ENCODE assay signal across 24 mouse cellular contexts in the genomic region with DNA sequence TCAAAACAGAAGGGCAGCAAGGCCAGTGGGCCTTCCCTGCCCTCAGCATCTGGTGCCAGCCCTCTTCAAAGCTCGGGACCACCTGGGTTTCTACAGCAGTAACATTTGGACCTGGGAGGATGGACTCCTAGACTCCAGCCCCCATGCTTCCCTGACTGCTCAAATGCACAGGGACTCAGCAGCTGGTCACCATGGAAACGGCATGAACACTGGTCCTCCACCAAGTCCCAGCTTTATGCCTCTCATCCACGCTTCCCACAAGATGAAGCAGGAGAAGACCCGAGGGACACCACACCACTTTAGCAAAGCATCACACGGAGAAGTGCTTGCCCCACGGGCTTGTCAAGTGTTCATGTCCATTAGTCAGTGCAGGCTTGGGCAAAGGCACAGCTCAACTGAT. TPM values are rescaled to one million over a fixed set of nuclear protein-coding genes. Genes with fewer than 3 reads are reported as not detected.
DNase-seq lines count a peak whose midpoint lies in the region; ATAC-seq lines count a peak whose summit lies in the region.
"Had no signal": no experiment of that assay in that cellular context is flagged by ENCODE, and none has a peak within 500 bp of the region (broad histone marks: within the 10 kb centered on the region; RNA-seq: fewer than 3 reads in every experiment).

No protein-coding gene starts in this region.

- no peak overlapping the region for H3K27ac ChIP-seq in hindbrain, embryonic 11.5 days (ENCODE audit: low read depth, low read length)
- no peak overlapping the region for H3K27ac ChIP-seq in hindbrain, embryonic 13.5 days
- 0 out of 2 replicates have a peak overlapping the region, but pooled peaks have one; percentile 14 for H3K27ac ChIP-seq in midbrain, embryonic 15.5 days
- H3K27ac ChIP-seq in liver, embryonic 11.5 days (ENCODE audit: low read depth, low read length), result no peak overlapping the region
- H3K27ac ChIP-seq: embryonic facial prominence, embryonic 13.5 days; heart, embryonic 15.5 days; limb, embryonic 10.5 days; neural tube, embryonic 15.5 days had no signal

- 66% methylated on average over 6 of the region's 6 CpGs for WGBS in hindbrain, embryonic 11.5 days
- WGBS in hindbrain, embryonic 13.5 days, result 58% methylated on average over 6 of the region's 6 CpGs
- WGBS in midbrain, embryonic 15.5 days, result 53% methylated on average over 6 of the region's 6 CpGs
- 78% methylated on average over 6 of the region's 6 CpGs for WGBS in liver, embryonic 11.5 days

- H3K36me3 ChIP-seq in hindbrain, embryonic 11.5 days (ENCODE audit: control insufficient read depth, insufficient read depth, low read length), result no peaks in the 10 kb centered on the region
- peaks cover 43% of the 10 kb centered on the region for H3K36me3 ChIP-seq in hindbrain, embryonic 13.5 days
- no peaks in the 10 kb centered on the region for H3K36me3 ChIP-seq in midbrain, embryonic 15.5 days (replicated peaks)
- H3K36me3 ChIP-seq in liver, embryonic 11.5 days (ENCODE audit: control insufficient read depth, insufficient read depth, low read length), result no peaks in the 10 kb centered on the region
- H3K36me3 ChIP-seq: embryonic facial prominence, embryonic 13.5 days; heart, embryonic 15.5 days; limb, embryonic 10.5 days had no signal

- H3K4me2 ChIP-seq in hindbrain, embryonic 11.5 days (replicated peaks; ENCODE audit: low read depth, low read length), result no peak overlapping the region
- H3K4me2 ChIP-seq in hindbrain, embryonic 13.5 days, result no peak overlapping the region
- no peak overlapping the region for H3K4me2 ChIP-seq in midbrain, embryonic 15.5 days
- H3K4me2 ChIP-seq in liver, embryonic 11.5 days, result no peak overlapping the region
- H3K4me2 ChIP-seq: embryonic facial prominence, embryonic 13.5 days; heart, embryonic 15.5 days; neural tube, embryonic 15.5 days had no signal

- intact Hi-C loops in left cerebral cortex, postnatal 25 days (cut with DNase I), result no loop called here
- intact Hi-C loops in left cerebral cortex, postnatal 36 days (cut with DNase I), result no loop called here

- H3K4me3 ChIP-seq in hindbrain, embryonic 11.5 days (ENCODE audit: low read depth, low read length), result no peak overlapping the region
- no peak overlapping the region for H3K4me3 ChIP-seq in hindbrain, embryonic 13.5 days
- no peak overlapping the region for H3K4me3 ChIP-seq in midbrain, embryonic 15.5 days
- no peak overlapping the region for H3K4me3 ChIP-seq in liver, embryonic 11.5 days (ENCODE audit: low read depth, low read length)
- H3K4me3 ChIP-seq: embryonic facial prominence, embryonic 13.5 days; heart, embryonic 15.5 days; limb, embryonic 10.5 days; megakaryocyte, embryonic 14.5 days; neural tube, embryonic 15.5 days had no signal

- H3K27me3 ChIP-seq in hindbrain, embryonic 11.5 days (ENCODE audit: control insufficient read depth, insufficient read depth, low read length), result no peaks in the 10 kb centered on the region
- no peaks in the 10 kb centered on the region for H3K27me3 ChIP-seq in hindbrain, embryonic 13.5 days
- no peaks in the 10 kb centered on the region for H3K27me3 ChIP-seq in midbrain, embryonic 15.5 days (replicated peaks)
- no peaks in the 10 kb centered on the region for H3K27me3 ChIP-seq in liver, embryonic 11.5 days (replicated peaks; ENCODE audit: control insufficient read depth, insufficient read depth, low read length)
- H3K27me3 ChIP-seq: embryonic facial prominence, embryonic 13.5 days; heart, embryonic 15.5 days; neural tube, embryonic 15.5 days had no signal

- ATAC-seq in hindbrain, embryonic 11.5 days (ENCODE audit: low FRiP score), result no peak
- ATAC-seq in hindbrain, embryonic 13.5 days (ENCODE audit: low FRiP score), result no peak
- ATAC-seq in midbrain, embryonic 15.5 days (replicated peaks), result 0 out of 2 replicates have a peak, but pooled peaks have one; percentile 50
- no peak for ATAC-seq in liver, embryonic 11.5 days (replicated peaks; ENCODE audit: low FRiP score)
- ATAC-seq: intestine, embryonic 16.5 days had no signal

- H3K9me3 ChIP-seq in hindbrain, embryonic 11.5 days (ENCODE audit: control insufficient read depth, low read length), result no peaks in the 10 kb centered on the region
- no peaks in the 10 kb centered on the region for H3K9me3 ChIP-seq in hindbrain, embryonic 13.5 days
- no peaks in the 10 kb centered on the region for H3K9me3 ChIP-seq in midbrain, embryonic 15.5 days
- H3K9me3 ChIP-seq in liver, embryonic 11.5 days (ENCODE audit: control insufficient read depth, low read length), result no peaks in the 10 kb centered on the region
- H3K9me3 ChIP-seq: embryonic facial prominence, embryonic 13.5 days; heart, embryonic 15.5 days; limb, embryonic 10.5 days; megakaryocyte, embryonic 14.5 days; neural tube, embryonic 15.5 days had no signal

- DNase-seq in hindbrain, embryonic 11.5 days (ENCODE audit: low spot score), result peak; percentile 25
- DNase-seq in left cerebral cortex, postnatal 25 days (ENCODE audit: low spot score in 2 of 2), result peak; percentile 63 to 65
- no peak for DNase-seq in left cerebral cortex, postnatal 36 days (ENCODE audit: low spot score in 2 of 2)
- DNase-seq in right cerebral cortex, adult 2 months (ENCODE audit: low spot score in 2 of 2), result peak; percentile 47 to 63
- DNase-seq in cerebellum, adult 11-12 months, result no peak
- no peak for DNase-seq in liver, embryonic 11.5 days (ENCODE audit: low spot score)
- DNase-seq: cerebellum, adult 9-10 months; gastrocnemius, postnatal 10 days; heart, adult 18-20 months; heart, postnatal 4 days; kidney, postnatal 4 days; lung, adult 18-20 months; lung, postnatal 14 days; spleen, adult 18-20 months; thymus, postnatal 4 days had no signal

- H3K9ac ChIP-seq in hindbrain, embryonic 11.5 days (ENCODE audit: low read depth, low read length), result no peak overlapping the region
- no peak overlapping the region for H3K9ac ChIP-seq in hindbrain, embryonic 13.5 days
- H3K9ac ChIP-seq in midbrain, embryonic 15.5 days, result no peak overlapping the region
- H3K9ac ChIP-seq in liver, embryonic 11.5 days (ENCODE audit: low read depth, low read length), result no peak overlapping the region
- H3K9ac ChIP-seq: embryonic facial prominence, embryonic 13.5 days; heart, embryonic 15.5 days; neural tube, embryonic 15.5 days had no signal

- H3K4me1 ChIP-seq in hindbrain, embryonic 11.5 days (replicated peaks; ENCODE audit: control insufficient read depth, insufficient read depth, low read length), result no peaks in the 10 kb centered on the region
- H3K4me1 ChIP-seq in hindbrain, embryonic 13.5 days (replicated peaks), result peaks cover 10% of the 10 kb centered on the region; the same call in 1 of the 2 replicates
- peaks cover 6% of the 10 kb centered on the region; the same call in 1 of the 2 replicates for H3K4me1 ChIP-seq in midbrain, embryonic 15.5 days
- no peaks in the 10 kb centered on the region for H3K4me1 ChIP-seq in liver, embryonic 11.5 days (replicated peaks; ENCODE audit: control insufficient read depth, insufficient read depth, low read length)
- H3K4me1 ChIP-seq: embryonic facial prominence, embryonic 13.5 days; heart, embryonic 15.5 days had no signal

RNA-seq across cellular contexts. Expression of a gene that starts 43.8 kb away (rescaled TPM):
- 27.9 and 29.0 TPM in 2 replicates for polyA plus RNA-seq in hindbrain, embryonic 11.5 days (2014; fragmentation: Nextera tagmentation; extraction: Ambion mirVana)
- polyA plus RNA-seq in hindbrain, embryonic 13.5 days (2015; fragmentation: Nextera tagmentation; extraction: Ambion mirVana), result 36.7 and 37.8 TPM in 2 replicates
- total RNA-seq in left cerebral cortex, postnatal 25 days (2021), result 10 to 100 TPM; 23.5 to 24.8 TPM
- 10 to 100 TPM; 19.7 to 30.6 TPM for total RNA-seq in left cerebral cortex, postnatal 36 days (2021)
- polyA plus RNA-seq in midbrain, embryonic 15.5 days (2015; fragmentation: Nextera tagmentation; extraction: Ambion mirVana), result 36.1 and 38.1 TPM in 2 replicates
- 10.4 and 11.5 TPM in 2 replicates for polyA plus RNA-seq in liver, embryonic 11.5 days (2014; fragmentation: Nextera tagmentation; extraction: Ambion mirVana)
- total RNA-seq: common myeloid progenitor, adult 5-6 weeks had no signal

RNA-seq across cellular contexts. Expression of a gene that starts 55.6 kb away (rescaled TPM):
- polyA plus RNA-seq in hindbrain, embryonic 11.5 days (2014; fragmentation: Nextera tagmentation; extraction: Ambion mirVana), result 13.0 and 13.3 TPM in 2 replicates
- 13.2 and 15.5 TPM in 2 replicates for polyA plus RNA-seq in hindbrain, embryonic 13.5 days (2015; fragmentation: Nextera tagmentation; extraction: Ambion mirVana)
- 1 to 10 TPM; 6.7 to 9.9 TPM for total RNA-seq in left cerebral cortex, postnatal 25 days (2021)
- 1 to 10 TPM; 8.2 to 9.9 TPM for total RNA-seq in left cerebral cortex, postnatal 36 days (2021)
- 12.8 and 13.4 TPM in 2 replicates for polyA plus RNA-seq in midbrain, embryonic 15.5 days (2015; fragmentation: Nextera tagmentation; extraction: Ambion mirVana)
- polyA plus RNA-seq in liver, embryonic 11.5 days (2014; fragmentation: Nextera tagmentation; extraction: Ambion mirVana), result 6.6 and 7.7 TPM in 2 replicates

Comparison
In these comparisons a context has a peak if more than half of its experiments do, and no peak if none do; other contexts are left out.
1. DNase-seq: peak in hindbrain, embryonic 11.5 days (single experiment), left cerebral cortex, postnatal 25 days (2 of 2) and right cerebral cortex, adult 2 months (2 of 2); none in left cerebral cortex, postnatal 36 days (0 of 2), cerebellum, adult 11-12 months (single experiment) and liver, embryonic 11.5 days (single experiment).